Mouse (Mus musculus) thymus, postnatal 0 days (tissue): ENCODE measurements at regions not wholly inside any gene's neighbourhood (a gene's known extent, or its start where the extent isn't known, plus 50 kb on each side); places are given as distances from the start of the nearest gene placed in this dataset.

ENCODE experiments used
- DNase-seq: peaks from one replicate; pipeline ENCODE4 v3.0.0-alpha.2; 2015; ENCODE audit warnings: low spot score

GRCm38 (mm10) chr7:70756676-70757075 is 390.1 kb upstream of the Nr2f2 start:
- DNase-seq: no peak

GRCm38 (mm10) chr7:70754826-70755225 is 388.3 kb upstream of the Nr2f2 start:
- DNase-seq: no peak

- DNase-seq: no peak
These were observed 386.3 kb upstream of the Nr2f2 start for GRCm38 (mm10) chr7:70752802-70753218.

GRCm38 (mm10) chr7:70748884-70749283 is 382.3 kb upstream of the Nr2f2 start:
- DNase-seq: no peak

GRCm38 (mm10) chr7:70748345-70748744 is 381.8 kb upstream of the Nr2f2 start:
- DNase-seq: no peak

- DNase-seq: no peak
These were observed 377.8 kb upstream of the Nr2f2 start for GRCm38 (mm10) chr7:70744296-70744695.

GRCm38 (mm10) chr7:70735591-70735990 is 369.1 kb upstream of the Nr2f2 start:
- no peak for DNase-seq

GRCm38 (mm10) chr7:70733501-70733900 is 367.0 kb upstream of the Nr2f2 start:
- no peak for DNase-seq

GRCm38 (mm10) chr7:70729896-70730295 is 363.4 kb upstream of the Nr2f2 start:
- DNase-seq: no peak

- no peak for DNase-seq
These were observed 351.7 kb upstream of the Nr2f2 start for GRCm38 (mm10) chr7:70718149-70718765.

- no peak for DNase-seq
These were observed 351.1 kb upstream of the Nr2f2 start for GRCm38 (mm10) chr7:70717608-70718007.

GRCm38 (mm10) chr7:70716811-70717458 is 350.4 kb upstream of the Nr2f2 start:
- no peak for DNase-seq

GRCm38 (mm10) chr7:70712141-70712540 is 345.6 kb upstream of the Nr2f2 start:
- DNase-seq: no peak

GRCm38 (mm10) chr7:70706281-70706680 is 339.7 kb upstream of the Nr2f2 start:
- DNase-seq: no peak

GRCm38 (mm10) chr7:70703784-70704183 is 337.2 kb upstream of the Nr2f2 start:
- no peak for DNase-seq

- DNase-seq: no peak
These were observed 333.9 kb upstream of the Nr2f2 start for GRCm38 (mm10) chr7:70700461-70700860.

GRCm38 (mm10) chr7:70699391-70699790 is 332.9 kb upstream of the Nr2f2 start:
- DNase-seq: no peak

GRCm38 (mm10) chr7:70698986-70699385 is 332.5 kb upstream of the Nr2f2 start:
- no peak for DNase-seq

GRCm38 (mm10) chr7:70692160-70692559 is 325.6 kb upstream of the Nr2f2 start:
- DNase-seq: no peak

GRCm38 (mm10) chr7:70690845-70691244 is 324.3 kb upstream of the Nr2f2 start:
- DNase-seq: no peak

- DNase-seq: no peak
These were observed 302.5 kb upstream of the Nr2f2 start for GRCm38 (mm10) chr7:70669065-70669464.

- no peak for DNase-seq
These were observed 293.6 kb upstream of the Nr2f2 start for GRCm38 (mm10) chr7:70660162-70660561.

- DNase-seq: no peak
These were observed 283.3 kb upstream of the Nr2f2 start for GRCm38 (mm10) chr7:70649760-70650377.
